Mouse (Mus musculus): ENCODE data around the gene Ddr1.

DNA sequence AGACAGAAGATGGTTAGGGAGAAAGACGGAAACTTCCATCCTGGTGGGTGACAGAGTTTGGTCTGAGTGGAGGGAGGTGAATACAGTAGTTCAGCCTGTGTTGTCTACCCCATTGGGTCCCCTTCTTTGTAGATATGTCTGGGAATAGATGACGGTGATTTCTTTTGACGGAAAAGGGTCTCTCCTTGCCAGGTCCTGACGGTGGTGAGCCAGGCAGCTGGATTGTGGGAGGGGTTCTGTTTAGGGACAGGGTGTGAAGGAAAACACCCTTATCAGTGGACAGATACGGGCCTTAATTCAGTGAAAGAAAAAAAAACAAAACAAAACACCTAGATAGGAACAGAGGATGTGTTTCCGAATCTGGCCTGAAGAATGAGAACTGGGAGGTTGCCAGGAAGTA lies 65.1 kb downstream of the Ddr1 start:
- no peak for TF ChIP-seq CTCF (IDR thresholded peaks at IDR 0.05; ENCODE audit: low read depth)
- no peak for TF ChIP-seq EP300 (IDR thresholded peaks at IDR 0.05; ENCODE audit: low read depth)

Data from liver, embryonic 14.5 days (tissue).